Mouse (Mus musculus) liver, embryonic 12.5 days (tissue): Measurements from ENCODE around the gene Hist1h2ab. TPM values are rescaled to one million over a fixed set of nuclear protein-coding genes. Genes with fewer than 3 reads are reported as not detected.
"Not testable (repeated sequence)": the region's sequence is repeated elsewhere in the genome, so short reads cannot be mapped to it uniquely, and the experiment has no call there.

Source experiments
- ATAC-seq: fragments of 200-750 bp; cut with Nextera tagmentation; 2 replicates; pipeline ENCODE4 v1.8.0; 2017; ENCODE audit warnings: moderate number of reproducible peaks, mild to moderate bottlenecking, moderate library complexity
- H3K27ac ChIP-seq: fragments of 300-500 bp; sonication (generic); 2 replicates; pipeline ENCODE4 v1.5.1; 2016; ENCODE audit warnings: mild to moderate bottlenecking
- H3K27me3 ChIP-seq: fragments of 300-500 bp; sonication (generic); replicated peaks from 2 replicates; pipeline ENCODE4 v1.6.1; 2016; ENCODE audit warnings: mild to moderate bottlenecking, moderate library complexity
- H3K36me3 ChIP-seq: fragments of 300-500 bp; sonication (generic); 2 replicates; pipeline ENCODE4 v1.6.1; 2016; ENCODE audit warnings: mild to moderate bottlenecking, moderate library complexity
- H3K4me1 ChIP-seq: fragments of 300-500 bp; sonication (generic); 2 replicates; pipeline ENCODE4 v1.6.1; 2016
- H3K4me2 ChIP-seq: fragments of 300-500 bp; sonication (generic); 2 replicates; pipeline ENCODE4 v1.6.1; 2016; ENCODE audit warnings: mild to moderate bottlenecking, moderate library complexity
- H3K4me3 ChIP-seq: fragments of 300-500 bp; sonication (generic); 2 replicates; pipeline ENCODE4 v1.5.1; 2016; ENCODE audit warnings: mild to moderate bottlenecking, moderate library complexity
- H3K9ac ChIP-seq: fragments of 300-500 bp; sonication (generic); 2 replicates; pipeline ENCODE4 v1.6.1; 2016; ENCODE audit warnings: mild to moderate bottlenecking, moderate library complexity
- H3K9me3 ChIP-seq: fragments of 300-500 bp; sonication (generic); replicated peaks from 2 replicates; pipeline ENCODE4 v1.6.1; 2016; ENCODE audit warnings: mild to moderate bottlenecking, moderate library complexity
- WGBS: fragments of 180-500 bp; shearing (Covaris S2); methylation state at CpG from one replicate; pipeline ENCODE4 v1.1.7; 2016; ENCODE audit not compliant: insufficient replicate concordance; 5-methylcytosine and 5-hydroxymethylcytosine counted together
- polyA plus RNA-seq: library from polyadenylated mRNA; unstranded; fragments of >200 nt; fragmentation: Nextera tagmentation; extraction: Ambion mirVana; gene quantifications from 2 replicates; pipeline ENCODE4 v1.2.1, GENCODE M21; 2016

Gene Hist1h2ab
- polyA plus RNA-seq, 1 experiment from 2014 or later = 70.3 TPM

GRCm38 (mm10) chr13:23739069-23739921 is 11.6 kb upstream of the Hist1h2ab start:
- ATAC-seq = peak; percentile 86
- WGBS = under 1% methylated on average over 39 of the region's 39 CpGs
- peak overlapping the region; percentile 92 for H3K9ac ChIP-seq
- no peaks in the 10 kb centered on the region for H3K9me3 ChIP-seq
- H3K4me1 ChIP-seq = peaks cover 44% of the 10 kb centered on the region
- no peaks in the 10 kb centered on the region for H3K36me3 ChIP-seq
- peak overlapping the region; percentile 79 for H3K4me2 ChIP-seq
- peak overlapping the region; percentile 60 for H3K4me3 ChIP-seq
- peak overlapping the region; percentile 100 for H3K27ac ChIP-seq
- H3K27me3 ChIP-seq = no peaks in the 10 kb centered on the region

GRCm38 (mm10) chr13:23739922-23740252 is 11.0 kb upstream of the Hist1h2ab start:
- Histone ChIP-seq H3K9ac (peak overlapping the region; percentile 92), H3K27ac (peak overlapping the region; percentile 100), H3K4me1 (peaks cover 48% of the 10 kb centered on the region), H3K36me3 (no peaks in the 10 kb centered on the region), H3K9me3 (no peaks in the 10 kb centered on the region), H3K27me3 (no peaks in the 10 kb centered on the region), H3K4me3 (peak overlapping the region; percentile 60), H3K4me2 (peak overlapping the region; percentile 79)
- whole genome bisulfite sequencing = under 1% methylated on average over 14 of the region's 14 CpGs
- ATAC-seq = no peak

GRCm38 (mm10) chr13:23740256-23740840 is 10.6 kb upstream of the Hist1h2ab start:
- H3K4me3 ChIP-seq = peak overlapping the region; percentile 60
- H3K4me1 ChIP-seq = peaks cover 48% of the 10 kb centered on the region
- ATAC-seq = no peak
- H3K27ac ChIP-seq = peak overlapping the region; percentile 100
- H3K4me2 ChIP-seq = peak overlapping the region; percentile 79
- H3K9ac ChIP-seq = peak overlapping the region; percentile 92
- no peaks in the 10 kb centered on the region for H3K9me3 ChIP-seq
- no peaks in the 10 kb centered on the region for H3K27me3 ChIP-seq
- WGBS = 16% methylated on average over 13 of the region's 13 CpGs
- no peaks in the 10 kb centered on the region for H3K36me3 ChIP-seq

- Histone ChIP-seq H3K4me3 (peak overlapping the region; percentile 60), H3K9ac (peak overlapping the region; percentile 92), H3K27ac (peak overlapping the region; percentile 100), H3K4me1 (peaks cover 48% of the 10 kb centered on the region), H3K4me2 (peak overlapping the region; percentile 79), H3K36me3 (no peaks in the 10 kb centered on the region), H3K9me3 (no peaks in the 10 kb centered on the region), H3K27me3 (no peaks in the 10 kb centered on the region)
- ATAC-seq = no peak
- WGBS = 22% methylated on average over 5 of the region's 5 CpGs
Measured at GRCm38 (mm10) chr13:23740910-23741309, 10.0 kb upstream of the Hist1h2ab start.

GRCm38 (mm10) chr13:23742007-23742406 is 8.9 kb upstream of the Hist1h2ab start:
- peak overlapping the region; percentile 88 for H3K27ac ChIP-seq
- no peaks in the 10 kb centered on the region for H3K9me3 ChIP-seq
- H3K4me1 ChIP-seq = peaks cover 48% of the 10 kb centered on the region
- no peak for ATAC-seq
- H3K4me3 ChIP-seq = peak overlapping the region; percentile 17
- peak overlapping the region; percentile 69 for H3K9ac ChIP-seq
- no peaks in the 10 kb centered on the region for H3K27me3 ChIP-seq
- H3K4me2 ChIP-seq = peak overlapping the region; percentile 51
- H3K36me3 ChIP-seq = no peaks in the 10 kb centered on the region

GRCm38 (mm10) chr13:23743215-23743614 is 7.7 kb upstream of the Hist1h2ab start:
- Histone ChIP-seq H3K4me2 (peak overlapping the region; percentile 46), H3K27me3 (no peaks in the 10 kb centered on the region), H3K4me3 (peak overlapping the region; percentile 19; the same call in 1 of the 2 replicates), H3K27ac (peak overlapping the region; percentile 88), H3K9me3 (no peaks in the 10 kb centered on the region), H3K36me3 (no peaks in the 10 kb centered on the region), H3K9ac (peak overlapping the region; percentile 64), H3K4me1 (peaks cover 51% of the 10 kb centered on the region)
- ATAC-seq = no peak
- WGBS = 77% methylated on average over 5 of the region's 5 CpGs

- H3K4me1 ChIP-seq = peaks cover 55% of the 10 kb centered on the region
- WGBS = 47% methylated on average over 4 of the region's 4 CpGs
- H3K4me2 ChIP-seq = peak overlapping the region; percentile 71
- peak overlapping the region; percentile 100 for H3K27ac ChIP-seq
- peak overlapping the region; percentile 82 for H3K9ac ChIP-seq
- H3K4me3 ChIP-seq = peak overlapping the region; percentile 57
- ATAC-seq = no peak
- no peaks in the 10 kb centered on the region for H3K9me3 ChIP-seq
- no peaks in the 10 kb centered on the region for H3K36me3 ChIP-seq
- no peaks in the 10 kb centered on the region for H3K27me3 ChIP-seq
Measured at GRCm38 (mm10) chr13:23743963-23744362, 7.0 kb upstream of the Hist1h2ab start.

- no peaks in the 10 kb centered on the region for H3K36me3 ChIP-seq
- 1% methylated on average over 15 of the region's 36 CpGs for WGBS
- no peak for ATAC-seq
- peak overlapping the region; percentile 82 for H3K9ac ChIP-seq
- peaks cover 58% of the 10 kb centered on the region for H3K4me1 ChIP-seq
- peak overlapping the region; percentile 71 for H3K4me2 ChIP-seq
- H3K4me3 ChIP-seq = peak overlapping the region; percentile 57
- H3K9me3 ChIP-seq = no peaks in the 10 kb centered on the region
- H3K27me3 ChIP-seq = no peaks in the 10 kb centered on the region
- peak overlapping the region; percentile 100 for H3K27ac ChIP-seq
Measured at GRCm38 (mm10) chr13:23744421-23745380, 6.2 kb upstream of the Hist1h2ab start.

GRCm38 (mm10) chr13:23745381-23746161 is 5.4 kb upstream of the Hist1h2ab start, which contains the start of gene Hist1h3c:
Hist1h3c (minus strand) TSS chr13:23745602.
- H3K9ac ChIP-seq = peak within 1 kb of the TSS; percentile 85
- H3K4me3 ChIP-seq = peak within 1 kb of the TSS; percentile 57
- no peaks in the 10 kb centered on the region for H3K36me3 ChIP-seq
- H3K27me3 ChIP-seq = no peaks in the 10 kb centered on the region
- peak; percentile 63 for ATAC-seq
- H3K9me3 ChIP-seq = no peaks in the 10 kb centered on the region
- WGBS = 2% methylated on average over 28 of the region's 28 CpGs
- H3K4me1 ChIP-seq = peaks cover 61% of the 10 kb centered on the region
- H3K27ac ChIP-seq = peak within 1 kb of the TSS; percentile 100
- H3K4me2 ChIP-seq = peak within 1 kb of the TSS; percentile 71

GRCm38 (mm10) chr13:23746201-23747080 is 4.5 kb upstream of the Hist1h2ab start, which contains the start of gene Hist1h2bb:
Hist1h2bb (plus strand) TSS chr13:23746734.
- Histone ChIP-seq H3K27ac (peak within 1 kb of the TSS; percentile 100), H3K4me1 (peaks cover 57% of the 10 kb centered on the region), H3K9ac (peak within 1 kb of the TSS; percentile 85), H3K4me3 (peak within 1 kb of the TSS; percentile 57), H3K4me2 (peak within 1 kb of the TSS; percentile 71)
- not testable (repeated sequence) for H3K36me3 ChIP-seq, H3K9me3 ChIP-seq, H3K27me3 ChIP-seq
- ATAC-seq = peak; percentile 79
- WGBS = under 1% methylated on average over 43 of the region's 58 CpGs
